8 mouse cellular contexts compared by ENCODE assay signal in genomic region chr10:67025573-67026236, GRCm38 (mm10).
DNase-seq lines count a peak whose midpoint lies in the region; ATAC-seq and TF ChIP-seq lines count a peak whose summit lies in the region.

No protein-coding gene starts in this region.

- H3K4me3 ChIP-seq in forebrain, embryonic 10.5 days = no peak overlapping the region
- no peak overlapping the region for H3K4me3 ChIP-seq in heart, postnatal 0 days (ENCODE audit: low read depth, low read length)
- no peak overlapping the region for H3K4me3 ChIP-seq in olfactory bulb, adult 2 months (ENCODE audit: insufficient read depth, low read depth, low read length)

- peak; percentile 69; the same call in 1 of the 2 replicates for TF ChIP-seq EP300 in heart, postnatal 0 days (IDR thresholded peaks at IDR 0.05; ENCODE audit: low read depth)

- H3K27me3 ChIP-seq in forebrain, embryonic 10.5 days (ENCODE audit: poor library complexity, severe bottlenecking) = no peaks in the 10 kb centered on the region
- H3K27me3 ChIP-seq in heart, postnatal 0 days (ENCODE audit: control insufficient read depth, insufficient read depth, low read length) = no peaks in the 10 kb centered on the region

- H3K4me2 ChIP-seq in heart, postnatal 0 days (ENCODE audit: low read depth, low read length) = no peak overlapping the region

- no peaks in the 10 kb centered on the region for H3K9me3 ChIP-seq in forebrain, embryonic 10.5 days
- H3K9me3 ChIP-seq in heart, postnatal 0 days (replicated peaks; ENCODE audit: control insufficient read depth, low read length) = no peaks in the 10 kb centered on the region

- no peak overlapping the region for H3K9ac ChIP-seq in heart, postnatal 0 days (replicated peaks; ENCODE audit: low read depth, low read length)

- DNase-seq in CD4-positive helper T cell, adult 2 months (ENCODE audit: low read depth, low spot score) = peak; percentile 21
- peak; percentile 61 for DNase-seq in adrenal gland, postnatal 14 days
- no peak for DNase-seq in forebrain, embryonic 10.5 days (ENCODE audit: extremely low spot score, low spot score)
- peak; percentile 62 for DNase-seq in heart, postnatal 0 days (ENCODE audit: low spot score)
- peak; percentile 86 to 88 for DNase-seq in kidney, postnatal 36 days
- peak; percentile 78 to 84 for DNase-seq in lung, adult 18-20 months
- DNase-seq in thymus, postnatal 0 days (ENCODE audit: low spot score) = no peak

- no peak for TF ChIP-seq CTCF in heart, postnatal 0 days (IDR thresholded peaks at IDR 0.05; ENCODE audit: low read depth)
- TF ChIP-seq CTCF in olfactory bulb, adult 2 months (IDR thresholded peaks at IDR 0.05; ENCODE audit: insufficient read depth, low read depth, low read length) = no peak

- H3K4me1 ChIP-seq in forebrain, embryonic 10.5 days = peaks cover 11% of the 10 kb centered on the region
- H3K4me1 ChIP-seq in heart, postnatal 0 days (ENCODE audit: control insufficient read depth, insufficient read depth) = peaks cover 11% of the 10 kb centered on the region
- H3K4me1 ChIP-seq in olfactory bulb, adult 2 months (ENCODE audit: control insufficient read depth, insufficient read depth, low read length) = peaks cover 7% of the 10 kb centered on the region; the same call in 1 of the 2 replicates

- H3K36me3 ChIP-seq in forebrain, embryonic 10.5 days (replicated peaks) = peaks cover 60% of the 10 kb centered on the region
- H3K36me3 ChIP-seq in heart, postnatal 0 days (replicated peaks; ENCODE audit: control insufficient read depth, insufficient read depth, low read length) = peaks cover 18% of the 10 kb centered on the region

- no peak for TF ChIP-seq POLR2A in olfactory bulb, adult 2 months (IDR thresholded peaks at IDR 0.05; ENCODE audit: insufficient read depth, low read depth, low read length)

- ATAC-seq in heart, postnatal 0 days (ENCODE audit: insufficient read depth, low read depth) = peak; percentile 76

- 73% methylated on average over 10 of the region's 10 CpGs for WGBS in forebrain, embryonic 10.5 days
- WGBS in heart, postnatal 0 days = 56% methylated on average over 10 of the region's 10 CpGs
- 64% methylated on average over 10 of the region's 10 CpGs for WGBS in olfactory bulb, adult 2 months

- H3K27ac ChIP-seq in forebrain, embryonic 10.5 days = peak overlapping the region; percentile 26; the same call in 1 of the 2 replicates
- H3K27ac ChIP-seq in heart, postnatal 0 days (ENCODE audit: low read depth) = peak overlapping the region; percentile 69
- peak overlapping the region; percentile 42; the same call in 1 of the 2 replicates for H3K27ac ChIP-seq in olfactory bulb, adult 2 months (ENCODE audit: insufficient read depth, low read depth, low read length)

Comparison
In these comparisons a context has a peak if more than half of its experiments do, and no peak if none do; other contexts are left out.
1. DNase-seq: peak in CD4-positive helper T cell, adult 2 months (single experiment), adrenal gland, postnatal 14 days (single experiment), heart, postnatal 0 days (single experiment), kidney, postnatal 36 days (2 of 2) and lung, adult 18-20 months (2 of 2); none in forebrain, embryonic 10.5 days (single experiment) and thymus, postnatal 0 days (single experiment).
2. Peak in every context shown above with its lines, with median percentiles within 50 percentile points of each other: H3K27ac ChIP-seq.